Mouse (Mus musculus): ENCODE measurements around the gene Suclg2.

Gene Suclg2

DNA sequence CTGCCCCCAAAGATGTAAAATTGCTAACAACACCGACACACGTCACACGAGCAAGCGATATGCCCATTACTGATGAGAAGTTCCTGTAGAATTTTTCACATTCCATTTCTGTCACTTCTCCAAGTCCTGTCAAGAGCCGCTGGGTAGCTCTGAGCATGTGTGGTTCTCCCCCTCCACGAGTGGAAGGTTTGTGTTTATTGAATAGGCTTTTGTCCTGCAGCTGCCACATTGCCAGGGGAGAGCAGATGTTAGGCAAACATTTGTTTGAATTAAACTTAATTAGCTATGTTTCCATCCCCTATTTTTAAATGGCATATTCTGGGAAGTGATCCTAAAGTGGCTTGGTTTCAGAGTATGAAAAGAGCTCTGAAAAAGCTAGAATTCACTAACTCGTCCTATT is 249.1 kb downstream of the Suclg2 start:
- DNase-seq (ENCODE audit: low read depth, low spot score): peak; percentile 30

DNA sequence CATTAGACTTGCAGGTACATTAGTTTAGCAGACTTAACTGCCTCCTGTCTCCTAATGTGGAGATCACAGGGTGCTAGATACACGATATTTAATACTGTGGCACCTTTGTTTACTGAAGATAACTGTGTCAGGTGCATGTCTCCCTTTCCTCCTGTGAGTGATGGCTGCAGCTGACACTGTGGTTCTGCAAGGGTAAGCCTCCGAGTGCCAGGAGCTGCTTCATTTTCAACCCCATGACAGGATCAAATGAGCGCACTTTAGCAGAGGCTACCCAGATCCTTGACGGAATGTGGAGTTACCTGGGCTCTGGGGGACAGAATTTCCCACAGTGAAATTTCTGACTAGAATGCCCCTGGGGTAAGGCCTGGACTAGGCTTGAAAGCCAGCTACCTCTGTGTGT is 253.3 kb downstream of the Suclg2 start:
- DNase-seq (ENCODE audit: low read depth, low spot score): no peak

GRCm38 (mm10) chr6:95459372-95459771 is 259.2 kb downstream of the Suclg2 start:
- no peak for DNase-seq (ENCODE audit: low read depth, low spot score)

DNA sequence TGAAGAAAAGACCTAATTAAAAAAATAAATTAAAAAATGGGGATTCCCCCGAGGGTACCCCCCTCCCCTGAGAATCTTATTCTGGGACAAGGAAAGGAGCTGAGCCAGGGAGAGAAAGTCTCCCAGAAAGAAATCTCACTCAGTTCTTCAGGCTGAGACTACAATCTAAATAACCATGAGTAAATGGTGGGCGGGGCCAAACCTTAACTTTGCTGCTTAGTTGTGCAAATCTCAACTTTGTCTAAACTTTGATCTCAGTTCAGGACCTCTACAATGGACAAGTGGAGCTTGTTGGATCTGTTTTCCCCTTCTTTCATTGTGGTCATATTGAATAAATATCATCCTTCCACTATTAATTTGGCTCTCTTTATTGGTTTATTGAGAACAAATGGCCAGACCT is 272.4 kb downstream of the Suclg2 start:
- DNase-seq (ENCODE audit: low read depth, low spot score): no peak

DNA sequence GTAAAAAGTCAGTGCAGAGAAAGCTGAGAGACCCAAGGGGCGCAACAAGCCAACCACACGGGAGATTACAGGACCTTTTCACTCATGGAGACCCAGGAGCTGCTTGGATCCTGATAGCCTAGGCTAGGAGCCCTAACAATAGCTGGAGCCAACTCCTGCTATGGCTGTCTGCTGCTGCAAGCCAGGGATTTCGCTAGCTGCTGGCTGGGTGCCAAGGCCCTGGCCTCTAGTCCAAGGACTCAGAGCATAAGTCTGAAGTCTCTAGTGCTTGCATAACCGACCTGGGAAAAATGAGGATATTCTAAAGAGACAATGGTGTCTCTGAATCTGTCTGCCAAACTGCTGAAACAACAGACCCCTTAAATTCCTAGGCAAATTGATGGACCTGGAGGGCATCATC is 273.6 kb downstream of the Suclg2 start:
- DNase-seq (ENCODE audit: low read depth, low spot score): no peak

All from brain, embryonic 18.5 days (tissue).